ENCODE assay signal across 8 mouse cellular contexts in the genomic region with DNA sequence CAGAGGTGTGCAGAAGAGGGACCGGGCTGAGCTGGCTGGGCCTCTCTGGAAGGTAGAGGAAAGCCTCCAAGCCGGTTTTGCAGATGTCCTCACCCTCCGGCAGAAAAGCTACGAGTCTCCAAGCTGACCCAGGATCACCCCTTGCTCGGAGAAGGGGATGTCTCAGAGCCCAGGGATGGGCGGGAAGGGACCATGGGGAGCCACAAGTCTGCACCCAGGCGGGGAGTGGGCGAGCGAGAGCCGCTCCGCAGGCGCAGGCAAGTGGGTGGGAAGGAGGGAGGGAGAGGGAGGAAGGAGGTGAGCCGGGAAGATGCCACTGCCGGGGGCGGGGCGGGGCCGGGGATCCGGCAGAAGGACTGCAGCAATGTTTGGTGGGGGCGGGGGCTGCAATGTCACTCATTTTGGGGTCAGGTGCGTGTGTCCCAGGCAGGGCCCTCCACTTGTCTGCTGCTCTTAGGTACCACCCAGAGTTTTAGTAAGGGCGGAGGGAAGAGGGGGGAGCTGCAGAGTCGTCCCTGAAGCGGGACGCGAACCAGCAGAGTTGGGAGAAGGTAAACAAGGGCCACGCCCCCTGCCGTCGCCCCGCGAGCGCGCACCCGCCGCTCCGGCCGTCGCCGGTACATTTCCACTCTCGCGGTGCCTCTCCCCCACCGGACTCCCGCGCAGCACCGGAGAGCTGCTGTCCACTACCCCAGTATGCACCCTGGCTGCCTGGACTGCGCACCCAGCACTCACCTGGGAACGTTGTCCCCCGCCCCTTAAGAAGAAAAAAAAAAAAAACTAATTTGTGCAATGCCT. TPM values are rescaled to one million over a fixed set of nuclear protein-coding genes. Genes with fewer than 3 reads are reported as not detected.
DNase-seq lines count a peak whose midpoint lies in the region; ATAC-seq and TF ChIP-seq lines count a peak whose summit lies in the region.

No protein-coding gene starts in this region.

- peak overlapping the region; percentile 96 for H3K27ac ChIP-seq in bone marrow macrophage, adult 2 months (ENCODE audit: insufficient read depth, low read depth, low read length)
- H3K27ac ChIP-seq in heart, embryonic 14.5 days (replicated peaks in 1 of 2; ENCODE audit: control insufficient read depth in 1 of 2, insufficient read depth in 1 of 2, low read depth in 2 of 2, low read length in 2 of 2): peak overlapping the region; percentile 29 to 70; a peak in 3 of 4 replicates
- peak overlapping the region; percentile 74 for H3K27ac ChIP-seq in liver, embryonic 12.5 days
- peak overlapping the region; percentile 95 for H3K27ac ChIP-seq in stomach, embryonic 14.5 days (ENCODE audit: low read length)

- H3K36me3 ChIP-seq in heart, embryonic 14.5 days (ENCODE audit: control insufficient read depth, insufficient read depth, low read length): no peaks in the 10 kb centered on the region
- no peaks in the 10 kb centered on the region for H3K36me3 ChIP-seq in liver, embryonic 12.5 days
- no peaks in the 10 kb centered on the region for H3K36me3 ChIP-seq in stomach, embryonic 14.5 days (ENCODE audit: control insufficient read depth, insufficient read depth, low read length)

- H3K4me3 ChIP-seq in bone marrow macrophage, adult 2 months (ENCODE audit: insufficient read depth, low read length): peak overlapping the region; percentile 95
- peak overlapping the region; percentile 65 to 75 for H3K4me3 ChIP-seq in heart, embryonic 14.5 days (ENCODE audit: control insufficient read depth in 1 of 2, insufficient read depth in 1 of 2, low read depth in 1 of 2, low read length in 2 of 2)
- peak overlapping the region; percentile 76 for H3K4me3 ChIP-seq in liver, embryonic 12.5 days
- H3K4me3 ChIP-seq in stomach, embryonic 14.5 days (ENCODE audit: low read depth, low read length): peak overlapping the region; percentile 62

- WGBS in heart, embryonic 14.5 days: under 1% methylated on average over 47 of the region's 47 CpGs
- WGBS in liver, embryonic 12.5 days (ENCODE audit: insufficient replicate concordance): 3% methylated on average over 47 of the region's 47 CpGs
- 0% methylated on average over 34 of the region's 47 CpGs for WGBS in stomach, embryonic 14.5 days

- peak; percentile 52 for ATAC-seq in erythroid progenitor cell, adult 5-6 weeks (replicated peaks; ENCODE audit: low FRiP score, poor library complexity, severe bottlenecking)
- peak; percentile 32 for ATAC-seq in heart, embryonic 14.5 days (ENCODE audit: insufficient number of reproducible peaks, insufficient read depth, low FRiP score, low read depth)
- peak; percentile 57 for ATAC-seq in liver, embryonic 12.5 days
- 0 out of 2 replicates have a peak, but pooled peaks have one; percentile 38 for ATAC-seq in stomach, embryonic 14.5 days (ENCODE audit: insufficient number of reproducible peaks, insufficient read depth, low FRiP score, low read depth)

- peak overlapping the region; percentile 80 for H3K9ac ChIP-seq in heart, embryonic 14.5 days (ENCODE audit: low read length)
- peak overlapping the region; percentile 76 for H3K9ac ChIP-seq in liver, embryonic 12.5 days
- peak overlapping the region; percentile 64 for H3K9ac ChIP-seq in stomach, embryonic 14.5 days (replicated peaks; ENCODE audit: low read depth, low read length)

- TF ChIP-seq CTCF in bone marrow macrophage, adult 2 months (IDR thresholded peaks at IDR 0.05; ENCODE audit: low read depth, low read length): no peak

- no peak for TF ChIP-seq POLR2A in bone marrow macrophage, adult 2 months (IDR thresholded peaks at IDR 0.05; ENCODE audit: borderline replicate concordance, low read depth, low read length)

- peaks cover 28% of the 10 kb centered on the region for H3K4me1 ChIP-seq in bone marrow macrophage, adult 2 months (ENCODE audit: control insufficient read depth, insufficient read depth, low read length)
- H3K4me1 ChIP-seq in heart, embryonic 14.5 days (ENCODE audit: control insufficient read depth in 2 of 2, insufficient read depth in 2 of 2, low read length in 2 of 2): peaks cover 2 to 10% of the 10 kb centered on the region in 2 experiments; a peak in 3 of 4 replicates
- H3K4me1 ChIP-seq in liver, embryonic 12.5 days: peaks cover 32% of the 10 kb centered on the region
- H3K4me1 ChIP-seq in stomach, embryonic 14.5 days (ENCODE audit: control insufficient read depth, insufficient read depth, low read length): peaks cover 6% of the 10 kb centered on the region; the same call in 1 of the 2 replicates

- peak overlapping the region; percentile 99 for H3K4me2 ChIP-seq in heart, embryonic 14.5 days (ENCODE audit: low read length)
- peak overlapping the region; percentile 98 for H3K4me2 ChIP-seq in liver, embryonic 12.5 days
- H3K4me2 ChIP-seq in stomach, embryonic 14.5 days (replicated peaks; ENCODE audit: low read depth, low read length): peak overlapping the region; percentile 89

- no peaks in the 10 kb centered on the region for H3K9me3 ChIP-seq in heart, embryonic 14.5 days (ENCODE audit: control insufficient read depth, low read length)
- H3K9me3 ChIP-seq in liver, embryonic 12.5 days (replicated peaks): no peaks in the 10 kb centered on the region
- no peaks in the 10 kb centered on the region for H3K9me3 ChIP-seq in stomach, embryonic 14.5 days (ENCODE audit: control insufficient read depth, low read depth, low read length)

- no peaks in the 10 kb centered on the region for H3K27me3 ChIP-seq in heart, embryonic 14.5 days (ENCODE audit: control insufficient read depth, insufficient read depth, low read length)
- H3K27me3 ChIP-seq in liver, embryonic 12.5 days (replicated peaks): peaks cover 66% of the 10 kb centered on the region
- H3K27me3 ChIP-seq in stomach, embryonic 14.5 days (ENCODE audit: control insufficient read depth, insufficient read depth, low read length): no peaks in the 10 kb centered on the region

- peak; percentile 85 for DNase-seq in CD4-positive helper T cell, adult 2 months (ENCODE audit: low read depth, low spot score)
- DNase-seq in kidney, postnatal 14 days: peak; percentile 87
- DNase-seq in naive thymus-derived CD4-positive, alpha-beta T cell, adult 2 months (ENCODE audit: low read depth): peak; percentile 82

RNA-seq across cellular contexts. Expression of a gene that starts 1.4 kb away (rescaled TPM):
- polyA plus RNA-seq in bone marrow macrophage, adult 2 months (2012; ENCODE audit: insufficient read depth, insufficient read length, missing spikeins): 13.4 and 14.6 TPM in 2 replicates
- 4.3 and 4.6 TPM in 2 replicates for total RNA-seq in erythroid progenitor cell, adult 5-6 weeks (2015; ENCODE audit: low replicate concordance)
- total RNA-seq in erythroid progenitor cell, adult 5-6 weeks (2017; ENCODE audit: low replicate concordance): 5.6 and 5.9 TPM in 2 replicates
- 0.43 and 0.61 TPM in 2 replicates for polyA plus RNA-seq in heart, embryonic 14.5 days (2014; fragmentation: Nextera tagmentation; extraction: Ambion mirVana)
- polyA plus RNA-seq in liver, embryonic 12.5 days (2016; fragmentation: Nextera tagmentation; extraction: Ambion mirVana): 0.92 and 0.95 TPM in 2 replicates
- polyA plus RNA-seq in stomach, embryonic 14.5 days (2014; fragmentation: Nextera tagmentation; extraction: Ambion mirVana): 1.5 and 1.8 TPM in 2 replicates

Comparison
In these comparisons a context has a peak if more than half of its experiments do, and no peak if none do; other contexts are left out.
1. Peak in every context shown above with its lines: DNase-seq, ATAC-seq, H3K4me3 ChIP-seq and H3K27ac ChIP-seq.